Mouse (Mus musculus): Measurements from ENCODE around the gene Aadacl4. TPM values are rescaled to one million over a fixed set of nuclear protein-coding genes. Genes with fewer than 3 reads are reported as not detected.

Aadacl4 gene
- polyA plus RNA-seq (2021; fragmentation: Nextera tagmentation) = not detected in 2 replicates
- long read RNA-seq, experiment 1 = 0 reads
- long read RNA-seq, experiment 2 = 0 reads

GRCm38 (mm10) chr4:144613407-144613806 lies at the start of gene Aadacl4:
TSS of gene Aadacl4 (plus strand) at chr4:144613707.

GRCm38 (mm10) chr4:144565034-144565433 lies 48.5 kb upstream of the Aadacl4 start, which contains the start of gene Gm13124:
TSS of gene Gm13124 (minus strand) at chr4:144565134.

Other genes starting within 250 kb of the Aadacl4 start
- not detected in 2 replicates for gene Pramef20, start 235.8 kb upstream of the Aadacl4 start, polyA plus RNA-seq (2021; fragmentation: Nextera tagmentation)
- not detected in 2 replicates for gene Pramef12, start 205.2 kb upstream of the Aadacl4 start, polyA plus RNA-seq (2021; fragmentation: Nextera tagmentation)
- gene 1700012P22Rik, start 174.9 kb upstream of the Aadacl4 start, polyA plus RNA-seq (2021; fragmentation: Nextera tagmentation) = not detected in 2 replicates
- gene Gm9944, start 160.4 kb upstream of the Aadacl4 start, polyA plus RNA-seq (2021; fragmentation: Nextera tagmentation) = not detected in 2 replicates
- gene Aadacl3, start 150.0 kb upstream of the Aadacl4 start, polyA plus RNA-seq (2021; fragmentation: Nextera tagmentation) = not detected in 2 replicates
- gene 9430007A20Rik, start 93.9 kb upstream of the Aadacl4 start, polyA plus RNA-seq (2021; fragmentation: Nextera tagmentation) = not detected in 2 replicates
- not detected in 2 replicates for gene Gm13124, start 48.6 kb upstream of the Aadacl4 start, polyA plus RNA-seq (2021; fragmentation: Nextera tagmentation)
- not detected in 2 replicates for gene Gm436, start 72.7 kb downstream of the Aadacl4 start, polyA plus RNA-seq (2021; fragmentation: Nextera tagmentation)
- not detected in 2 replicates for gene Gm13178, start 107.7 kb downstream of the Aadacl4 start, polyA plus RNA-seq (2021; fragmentation: Nextera tagmentation)
- not detected in 2 replicates for gene Gm438, start 172.9 kb downstream of the Aadacl4 start, polyA plus RNA-seq (2021; fragmentation: Nextera tagmentation)